Mouse (Mus musculus): ENCODE results near the gene Slc22a18.

GRCm38 (mm10) chr7:143506271-143506670 is 32.7 kb downstream of the Slc22a18 start:
- TF ChIP-seq TCF3 (IDR thresholded peaks at IDR 0.05; ENCODE audit: insufficient read length, low read depth) = no peak
- TF ChIP-seq SRF (IDR thresholded peaks at IDR 0.05; ENCODE audit: control insufficient read depth, insufficient read length, low read depth) = no peak

Data from myocyte (in vitro differentiated cells).